In the genomic region with DNA sequence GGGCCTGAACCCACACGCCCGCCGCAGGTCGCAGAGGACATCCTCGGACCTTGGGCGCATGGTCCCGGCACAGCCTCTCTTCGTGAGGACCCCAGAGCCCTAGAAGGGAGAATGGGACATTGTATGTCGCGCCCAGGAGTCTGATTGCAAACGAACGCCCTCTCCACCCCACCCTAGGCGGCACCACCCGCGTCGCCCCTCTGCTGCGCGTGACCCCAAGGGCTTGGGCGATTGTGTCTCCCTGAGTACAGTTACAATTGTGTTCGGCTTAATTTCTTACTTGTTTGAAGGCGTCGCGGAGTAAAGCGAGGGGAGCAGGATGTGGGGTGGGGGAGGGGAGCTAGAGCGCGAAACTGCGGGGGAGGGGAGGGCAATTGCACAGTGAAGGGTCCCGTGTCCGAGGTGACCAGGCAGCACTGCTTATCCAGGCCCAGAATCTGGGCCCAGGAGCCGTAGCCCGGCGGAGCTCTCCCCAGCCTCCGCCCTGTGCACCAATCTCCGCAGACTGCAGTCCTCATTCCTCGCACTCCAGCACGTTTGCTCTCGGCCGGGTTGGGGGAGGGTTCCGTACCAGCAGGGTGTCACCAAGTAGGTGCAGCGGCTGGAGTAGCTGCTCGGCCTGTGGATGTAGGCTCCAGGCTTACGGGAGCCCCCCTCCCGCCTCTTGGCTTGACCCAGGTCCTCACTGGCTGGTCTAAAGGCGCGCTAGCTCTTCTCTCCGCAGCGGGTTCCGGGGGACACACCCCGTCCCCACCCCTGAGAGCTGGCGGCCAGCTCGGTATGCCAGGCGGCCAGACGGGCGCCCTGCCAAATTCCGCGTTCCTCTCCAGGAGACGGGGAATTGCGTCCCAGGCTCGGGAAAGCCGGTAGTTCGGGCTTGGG, we compare ENCODE assay signal across 8 mouse cellular contexts. TPM values are rescaled to one million over a fixed set of nuclear protein-coding genes. Genes with fewer than 3 reads are reported as not detected.
DNase-seq lines count a peak whose midpoint lies in the region; TF ChIP-seq lines count a peak whose summit lies in the region.

No protein-coding gene starts in this region.

- peak overlapping the region; percentile 86 for H3K4me3 ChIP-seq in cortical plate, adult 2 months (ENCODE audit: insufficient read depth, low read length)
- H3K4me3 ChIP-seq in megakaryocyte, embryonic 14.5 days (replicated peaks), result peak overlapping the region; percentile 99

- peak overlapping the region; percentile 95 for H3K27ac ChIP-seq in cortical plate, adult 2 months (ENCODE audit: insufficient read depth, low read length)

- peak; percentile 55 for DNase-seq in T-cell, adult 2 months (ENCODE audit: low spot score)
- DNase-seq in gastrocnemius, adult 8-10 months (ENCODE audit: low spot score in 2 of 2), result peak; percentile 72 to 77
- peak; percentile 74 for DNase-seq in induced T-regulatory cell, adult 2 months (ENCODE audit: low read depth)
- DNase-seq in left cerebral cortex, postnatal 10 days (ENCODE audit: extremely low spot score in 1 of 2, low spot score in 2 of 2), result peak; percentile 76 to 94
- peak; percentile 65 to 76 for DNase-seq in right cerebral cortex, postnatal 36 days (ENCODE audit: low spot score in 2 of 2)
- peak; percentile 86 to 90 for DNase-seq in urinary bladder, postnatal 4 days (ENCODE audit: low spot score in 2 of 2)

- intact Hi-C loops in left cerebral cortex, postnatal 10 days (cut with DNase I), result loop anchor here (2.0 to 10.0 kb wide), 5 partner anchors 30 to 604 kb away; no protein-coding TSS in a partner anchor

- no peaks in the 10 kb centered on the region for H3K9me3 ChIP-seq in megakaryocyte, embryonic 14.5 days

- no peak for TF ChIP-seq CTCF in cortical plate, adult 2 months (IDR thresholded peaks at IDR 0.05; ENCODE audit: extremely low read depth, insufficient read depth, low read length)

- peaks cover 62% of the 10 kb centered on the region for H3K27me3 ChIP-seq in megakaryocyte, embryonic 14.5 days (replicated peaks)

- H3K4me1 ChIP-seq in cortical plate, adult 2 months (ENCODE audit: control insufficient read depth, insufficient read depth, low read length), result no peaks in the 10 kb centered on the region; the same call in 1 of the 2 replicates
- H3K4me1 ChIP-seq in megakaryocyte, embryonic 14.5 days, result peaks cover 43% of the 10 kb centered on the region

- TF ChIP-seq POLR2A in cortical plate, adult 2 months (IDR thresholded peaks at IDR 0.05; ENCODE audit: extremely low read depth, insufficient read depth, low read length), result peak; percentile 44; the same call in 1 of the 2 replicates

- no peaks in the 10 kb centered on the region for H3K36me3 ChIP-seq in megakaryocyte, embryonic 14.5 days (replicated peaks; ENCODE audit: low read length)

RNA-seq across cellular contexts. Expression of gene A930004D18Rik, which starts 9.2 kb away (rescaled TPM):
- 1.9 and 2.1 TPM in 2 replicates for polyA plus RNA-seq in cortical plate, adult 2 months (2012; rRNA removed)
- under 1 TPM in 2 of 4 experiments, not detected in 2; 0.17 to 0.38 TPM for total RNA-seq in gastrocnemius, adult 8-10 months (2022)
- total RNA-seq in left cerebral cortex, postnatal 10 days (2021), result 1 to 10 TPM; 2.5 to 2.7 TPM
- polyA plus RNA-seq in megakaryocyte, embryonic 14.5 days (2012; ENCODE audit: insufficient read depth, low replicate concordance), result 0.12 and 1.7 TPM in 2 replicates

RNA-seq across cellular contexts. Expression of gene Skida1, which starts 20.5 kb away (rescaled TPM):
- 5.4 and 7.4 TPM in 2 replicates for polyA plus RNA-seq in cortical plate, adult 2 months (2012; rRNA removed)
- under 1 TPM; 0.07 to 0.34 (median 0.13) TPM for total RNA-seq in gastrocnemius, adult 8-10 months (2022)
- total RNA-seq in left cerebral cortex, postnatal 10 days (2021), result 1 to 10 TPM; 6.7 to 8.2 TPM
- polyA plus RNA-seq in megakaryocyte, embryonic 14.5 days (2012; ENCODE audit: insufficient read depth, low replicate concordance), result 0.04 and 1.8 TPM in 2 replicates

RNA-seq across cellular contexts. Expression of gene Mllt10, which starts 26.7 kb away (rescaled TPM):
- 37.1 and 38.0 TPM in 2 replicates for polyA plus RNA-seq in cortical plate, adult 2 months (2012; rRNA removed)
- 10 to 100 TPM; 17.3 to 22.4 (median 20.5) TPM for total RNA-seq in gastrocnemius, adult 8-10 months (2022)
- total RNA-seq in left cerebral cortex, postnatal 10 days (2021), result 10 to 100 TPM; 40.2 to 41.9 TPM
- 5.1 and 28.3 TPM in 2 replicates for polyA plus RNA-seq in megakaryocyte, embryonic 14.5 days (2012; ENCODE audit: insufficient read depth, low replicate concordance)

RNA-seq across cellular contexts. Expression of gene H2al2a, which starts 31.6 kb away (rescaled TPM):
- 0.32 TPM in 1 of 2 replicates, not detected in the other for polyA plus RNA-seq in cortical plate, adult 2 months (2012; rRNA removed)
- not detected for total RNA-seq in gastrocnemius, adult 8-10 months (2022)
- not detected for total RNA-seq in left cerebral cortex, postnatal 10 days (2021)
- not detected in 2 replicates for polyA plus RNA-seq in megakaryocyte, embryonic 14.5 days (2012; ENCODE audit: insufficient read depth, low replicate concordance)

Comparison
In these comparisons a context has a peak if more than half of its experiments do, and no peak if none do; other contexts are left out.
1. Peak in every context shown above with its lines: DNase-seq, H3K4me3 ChIP-seq and H3K27ac ChIP-seq.
2. RNA of gene Skida1, which starts 20.5 kb away (total RNA-seq): 6.7 to 8.2 TPM in left cerebral cortex, postnatal 10 days; 0.07 to 0.34 TPM in gastrocnemius, adult 8-10 months; every median in the first group is over 4 times any median in the second.